Mouse (Mus musculus) ZHBTc4 (cell line): ENCODE measurements around the gene Pum1.
"Not testable (repeated sequence)": the region's sequence is repeated elsewhere in the genome, so short reads cannot be mapped to it uniquely, and the experiment has no call there.

Experiments
- DNase-seq: peaks from one replicate; pipeline ENCODE4 v3.0.0-alpha.2; 2011; ENCODE audit warnings: low read depth, low spot score

Pum1 gene

GRCm38 (mm10) chr4:130668541-130668940 is 5.4 kb downstream of the Pum1 start:
- no peak for DNase-seq

GRCm38 (mm10) chr4:130668991-130669390 is 5.9 kb downstream of the Pum1 start:
- DNase-seq, result peak; percentile 48

GRCm38 (mm10) chr4:130670023-130670422 is 6.9 kb downstream of the Pum1 start:
- not testable (repeated sequence) for DNase-seq

- DNase-seq, result no peak
These were observed 8.1 kb downstream of the Pum1 start for GRCm38 (mm10) chr4:130671079-130671845.

- peak; percentile 33 for DNase-seq
These were observed 9.0 kb downstream of the Pum1 start for GRCm38 (mm10) chr4:130672161-130672560.

GRCm38 (mm10) chr4:130676746-130677145 is 13.6 kb downstream of the Pum1 start:
- no peak for DNase-seq

GRCm38 (mm10) chr4:130678149-130678548 is 15.0 kb downstream of the Pum1 start:
- DNase-seq, result no peak

- peak; percentile 70 for DNase-seq
These were observed 17.6 kb downstream of the Pum1 start for GRCm38 (mm10) chr4:130680676-130681075.

GRCm38 (mm10) chr4:130683051-130683450 is 19.9 kb downstream of the Pum1 start:
- not testable (repeated sequence) for DNase-seq

- DNase-seq, result no peak
These were observed 30.8 kb downstream of the Pum1 start for GRCm38 (mm10) chr4:130693936-130694335.

- no peak for DNase-seq
These were observed 31.9 kb downstream of the Pum1 start for GRCm38 (mm10) chr4:130694982-130695381.

- DNase-seq, result no peak
These were observed 37.9 kb downstream of the Pum1 start for GRCm38 (mm10) chr4:130701061-130701460.

- peak; percentile 66 for DNase-seq
These were observed 39.9 kb downstream of the Pum1 start for GRCm38 (mm10) chr4:130702835-130703535.

- DNase-seq, result no peak
These were observed 40.5 kb downstream of the Pum1 start for GRCm38 (mm10) chr4:130703601-130704000.

GRCm38 (mm10) chr4:130704615-130705014 is 41.5 kb downstream of the Pum1 start:
- no peak for DNase-seq

GRCm38 (mm10) chr4:130706215-130707000 is 43.3 kb downstream of the Pum1 start:
- no peak for DNase-seq

GRCm38 (mm10) chr4:130711353-130711848 is 48.3 kb downstream of the Pum1 start:
- peak; percentile 45 for DNase-seq

- no peak for DNase-seq
These were observed 49.2 kb downstream of the Pum1 start for GRCm38 (mm10) chr4:130712341-130712740.

- no peak for DNase-seq
These were observed 50.3 kb downstream of the Pum1 start for GRCm38 (mm10) chr4:130713430-130713829.

- DNase-seq, result no peak
These were observed 52.0 kb downstream of the Pum1 start for GRCm38 (mm10) chr4:130715126-130715525.

GRCm38 (mm10) chr4:130715623-130716022 is 52.5 kb downstream of the Pum1 start:
- DNase-seq, result no peak

- DNase-seq, result peak; percentile 26
These were observed 56.2 kb downstream of the Pum1 start for GRCm38 (mm10) chr4:130719348-130719747.
